Mouse (Mus musculus) thymus, postnatal 25 days (tissue): ENCODE measurements around the gene Sccpdh.
"Not testable (repeated sequence)": the region's sequence is repeated elsewhere in the genome, so short reads cannot be mapped to it uniquely, and the experiment has no call there.

Source experiments
- DNase-seq: peaks from one replicate; pipeline ENCODE4 v3.0.0; 2022

The Sccpdh gene

DNA sequence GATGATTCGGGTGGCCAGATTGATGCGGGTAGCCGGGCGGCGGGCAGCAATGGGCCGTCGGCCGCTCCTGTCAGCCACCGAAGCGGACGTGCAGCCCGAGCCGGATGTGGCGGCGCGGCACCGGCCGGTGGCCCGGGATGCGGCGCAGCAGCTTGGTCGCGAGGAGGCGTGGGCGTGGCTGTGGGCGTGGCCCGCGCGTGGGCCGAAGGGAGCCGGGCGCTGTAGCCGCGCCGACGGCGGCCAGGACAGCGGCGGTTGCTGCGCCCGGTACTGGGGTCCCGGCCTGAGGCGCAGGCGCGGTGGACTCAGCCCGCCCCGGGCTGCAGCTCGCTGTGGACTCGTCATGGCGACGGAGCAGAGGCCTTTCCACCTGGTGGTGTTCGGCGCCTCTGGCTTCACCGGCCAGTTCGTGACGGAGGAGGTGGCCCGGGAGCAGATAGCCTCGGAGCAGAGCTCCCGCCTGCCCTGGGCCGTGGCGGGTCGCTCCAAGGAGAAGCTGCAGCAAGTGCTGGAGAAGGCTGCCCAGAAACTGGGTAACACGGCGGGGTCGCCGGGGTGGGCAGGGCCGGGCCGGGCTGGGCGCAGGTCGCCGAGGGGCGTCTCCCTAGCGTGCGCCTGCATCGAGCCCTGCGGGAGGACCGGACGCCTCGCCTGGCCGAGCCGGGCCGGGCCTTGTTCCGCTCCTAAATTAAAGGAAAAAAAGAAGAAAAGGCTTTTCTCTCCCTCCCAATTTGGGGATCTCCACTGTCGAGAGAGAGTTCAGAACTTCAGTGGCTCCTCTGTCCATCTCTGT lies at the start of gene Sccpdh:
Gene Sccpdh (plus strand): TSS at position 198 of the 793 bp plus-strand sequence.
- DNase-seq, result peak; percentile 80

GRCm38 (mm10) chr1:179622665-179623064 lies 45.3 kb upstream of the Sccpdh start:
- DNase-seq, result no peak

GRCm38 (mm10) chr1:179623657-179624056 lies 44.4 kb upstream of the Sccpdh start:
- peak; percentile 67 for DNase-seq

DNA sequence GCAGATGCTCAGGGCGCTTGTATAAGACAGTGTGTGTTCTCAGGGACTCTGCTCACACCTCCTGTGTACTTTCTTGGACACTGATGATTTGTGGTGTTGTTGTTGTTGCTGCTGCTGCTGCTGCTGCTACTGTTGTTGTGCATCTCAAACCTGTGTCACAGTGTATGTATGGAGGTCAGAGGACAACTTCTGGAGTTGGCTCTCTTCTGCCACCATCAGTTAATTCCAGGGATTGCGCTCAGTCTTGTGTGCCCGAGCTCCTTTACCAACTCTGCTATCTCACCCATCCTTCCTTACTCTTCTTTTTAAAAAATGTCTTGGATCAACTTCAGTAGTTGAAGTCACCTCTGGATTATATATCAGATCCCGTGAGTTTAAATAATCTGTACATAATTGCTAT lies 43.7 kb upstream of the Sccpdh start:
- peak; percentile 69 for DNase-seq

- no peak for DNase-seq
These were observed 40.2 kb upstream of the Sccpdh start for GRCm38 (mm10) chr1:179627855-179628254.

DNA sequence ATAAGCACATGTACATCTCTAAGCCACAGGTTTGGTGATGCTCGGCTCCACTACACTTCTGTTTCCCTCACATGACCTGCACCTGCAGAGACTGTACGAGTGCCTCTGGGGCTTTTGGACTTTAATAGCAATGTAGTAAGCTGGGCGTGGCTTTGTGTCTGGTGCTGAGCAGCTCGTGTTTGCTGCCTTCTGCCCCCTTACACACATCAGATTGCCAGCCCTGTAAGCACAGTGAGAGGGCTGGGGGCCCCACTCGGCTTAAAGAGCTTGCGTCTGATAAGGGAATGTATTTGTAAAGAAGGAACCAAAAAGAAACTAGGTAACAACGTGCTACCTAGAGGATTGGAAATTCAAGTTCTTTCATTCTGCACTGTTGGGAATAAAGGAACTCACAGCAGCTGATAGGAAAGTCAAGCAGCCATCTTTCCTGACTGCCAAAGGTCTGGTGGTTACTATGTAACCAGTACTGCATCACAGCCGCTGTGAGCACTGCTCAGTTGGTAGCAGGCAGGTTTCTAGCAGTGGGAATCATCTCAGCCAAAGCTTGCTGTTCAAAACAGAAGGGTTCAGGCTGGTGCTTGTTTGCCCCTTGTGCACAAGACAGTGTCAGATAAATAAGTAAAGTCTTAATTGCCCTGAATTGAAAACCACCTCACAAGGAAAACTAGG lies 39.4 kb upstream of the Sccpdh start:
- DNase-seq, result no peak

GRCm38 (mm10) chr1:179629276-179629675 lies 38.7 kb upstream of the Sccpdh start:
- no peak for DNase-seq

- no peak for DNase-seq
These were observed 35.1 kb upstream of the Sccpdh start for GRCm38 (mm10) chr1:179632746-179633413.

GRCm38 (mm10) chr1:179633414-179633752 lies 34.6 kb upstream of the Sccpdh start:
- DNase-seq, result peak; percentile 36

GRCm38 (mm10) chr1:179634159-179634558 lies 33.9 kb upstream of the Sccpdh start:
- DNase-seq, result no peak

GRCm38 (mm10) chr1:179642726-179643125 lies 25.3 kb upstream of the Sccpdh start:
- no peak for DNase-seq

DNA sequence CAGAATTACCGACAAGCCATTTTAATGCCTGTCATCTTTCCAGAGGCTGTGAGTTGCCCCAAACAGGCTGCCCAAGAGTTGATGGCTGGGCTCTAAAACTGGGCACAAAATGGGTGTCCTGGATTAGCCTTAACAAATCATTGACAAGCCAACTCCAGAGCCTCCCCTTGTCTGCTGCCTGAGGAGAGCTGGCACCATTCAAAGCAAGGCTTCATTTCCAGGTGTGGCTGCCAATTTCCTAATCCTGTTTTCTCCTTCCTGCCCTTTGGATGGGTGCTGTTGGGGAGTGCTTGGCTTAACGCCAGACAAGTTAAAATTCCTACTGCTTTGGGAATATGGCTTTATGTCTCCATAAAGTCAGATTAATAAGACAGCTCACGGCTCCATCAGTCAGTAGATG lies 23.9 kb upstream of the Sccpdh start:
- DNase-seq, result no peak

GRCm38 (mm10) chr1:179645101-179645979 lies 22.7 kb upstream of the Sccpdh start:
- DNase-seq, result peak; percentile 76

DNA sequence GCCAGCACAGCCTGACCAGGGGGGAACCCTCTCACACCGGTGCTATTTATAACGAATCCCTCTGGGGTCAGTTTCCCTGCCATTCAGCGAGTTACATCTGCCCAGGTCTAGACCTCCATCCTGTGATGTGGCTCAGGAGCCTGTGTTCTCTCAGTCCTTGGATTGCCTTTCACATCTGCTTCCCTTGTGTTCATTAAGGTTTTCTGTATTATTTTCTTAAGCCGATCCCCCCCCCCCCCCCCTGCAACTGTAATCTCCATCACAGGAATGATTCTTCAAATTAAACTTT lies 22.1 kb upstream of the Sccpdh start:
- DNase-seq, result no peak

DNA sequence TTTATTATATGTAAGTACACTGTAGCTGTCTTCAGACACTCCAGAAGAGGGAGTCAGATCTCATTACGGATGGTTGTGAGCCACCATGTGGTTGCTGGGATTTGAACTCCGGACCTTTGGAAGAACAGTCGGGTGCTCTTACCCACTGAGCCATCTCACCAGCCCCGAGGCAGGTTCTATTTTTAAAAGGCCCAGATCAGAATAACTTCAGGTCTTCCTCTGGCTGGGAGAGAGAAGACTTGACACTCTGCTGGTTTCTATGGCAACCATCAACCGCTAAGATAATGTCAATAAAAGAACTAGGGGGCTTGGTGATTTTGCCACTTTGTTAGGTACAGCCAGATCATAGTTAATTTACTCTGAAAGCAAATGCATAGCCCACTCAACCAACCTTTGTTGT lies 19.3 kb upstream of the Sccpdh start:
- DNase-seq, result not testable (repeated sequence)

GRCm38 (mm10) chr1:179649324-179649723 lies 18.7 kb upstream of the Sccpdh start:
- no peak for DNase-seq

DNA sequence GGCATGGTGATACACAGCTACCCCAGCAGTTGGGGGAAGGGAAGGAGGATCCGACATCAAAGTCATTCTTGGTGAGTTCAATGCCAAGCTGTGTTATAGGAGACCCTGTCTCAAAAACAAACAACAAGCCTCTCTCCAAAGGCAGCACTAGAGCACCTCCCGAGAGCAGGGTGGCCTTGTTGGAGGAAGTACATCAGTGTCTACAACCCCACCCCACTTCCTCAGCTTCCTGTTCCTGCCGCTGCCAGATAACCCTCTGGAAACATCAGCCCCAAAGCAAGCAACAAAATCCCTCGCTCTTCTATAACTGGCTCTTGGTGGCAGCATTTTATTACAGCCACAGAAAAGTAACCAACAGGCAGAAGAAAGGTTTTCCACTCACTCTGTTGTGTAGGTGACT lies 17.7 kb upstream of the Sccpdh start:
- DNase-seq, result no peak

DNA sequence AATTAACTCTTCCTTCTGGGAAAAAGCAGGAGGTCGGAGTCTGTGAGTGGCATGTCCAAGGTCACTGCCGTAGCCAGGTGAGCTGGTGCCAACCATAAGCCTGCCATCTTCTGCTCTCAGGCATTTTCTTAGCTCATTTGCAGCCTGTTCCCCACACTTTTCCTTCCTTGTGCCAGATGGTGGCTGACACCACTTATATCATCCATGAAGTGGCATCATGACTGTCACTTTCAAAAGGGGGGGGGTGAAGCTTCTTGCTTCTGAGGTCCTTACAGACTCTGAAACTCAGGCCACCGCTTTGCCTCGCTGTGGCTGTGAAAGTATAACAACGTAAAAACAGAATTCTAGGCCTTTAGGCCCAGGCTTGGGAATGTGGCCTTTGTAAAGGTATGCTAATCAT lies 16.8 kb upstream of the Sccpdh start:
- no peak for DNase-seq

DNA sequence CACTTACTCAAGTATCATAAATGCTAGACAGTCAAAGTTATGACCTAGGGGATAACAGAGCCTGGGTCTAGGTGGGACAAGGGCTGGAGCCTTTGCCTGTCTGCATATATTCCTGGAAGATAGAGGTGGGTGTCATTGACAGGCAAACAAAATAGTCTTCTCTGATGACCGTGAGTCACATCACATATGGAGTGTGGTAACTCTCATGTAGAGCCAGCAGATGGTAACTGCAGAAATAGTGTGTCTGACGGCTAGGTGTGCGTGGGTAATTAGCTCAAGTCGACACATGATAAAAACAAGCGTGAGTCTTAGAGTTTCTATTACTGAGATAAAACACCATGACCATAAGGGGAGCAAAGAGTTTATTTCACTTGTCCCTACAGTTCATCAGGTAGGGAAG lies 4.9 kb upstream of the Sccpdh start:
- DNase-seq, result no peak

DNA sequence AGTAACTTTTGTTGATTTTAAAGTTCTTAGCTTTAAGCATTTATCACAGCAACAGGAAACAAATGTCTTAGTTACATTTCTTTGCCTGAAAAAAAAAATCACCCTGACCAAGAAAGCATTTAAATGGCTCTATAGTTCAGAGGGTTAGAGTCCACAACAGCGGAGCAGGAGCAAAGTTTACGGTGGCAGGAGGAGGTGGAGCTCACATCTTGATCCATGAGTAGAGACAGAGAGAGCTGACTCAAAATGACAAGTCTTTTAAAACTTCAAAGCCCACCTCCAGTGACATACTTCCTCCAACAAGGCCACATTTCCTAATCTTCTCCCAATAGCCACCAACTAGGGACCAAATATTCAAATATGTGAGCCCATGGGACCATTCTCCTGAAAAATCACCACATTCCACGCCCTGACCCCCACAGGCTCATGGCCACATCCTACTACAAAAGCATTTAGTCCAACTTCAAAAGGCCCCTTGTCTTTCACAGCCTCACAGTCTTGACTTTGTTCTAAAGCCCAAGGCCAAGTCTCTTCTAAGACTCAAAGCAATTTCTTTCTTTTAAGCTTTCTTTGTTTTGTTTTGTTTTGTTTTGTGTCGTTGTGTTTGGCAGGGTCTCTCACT lies 3.6 kb upstream of the Sccpdh start:
- DNase-seq, result no peak

DNA sequence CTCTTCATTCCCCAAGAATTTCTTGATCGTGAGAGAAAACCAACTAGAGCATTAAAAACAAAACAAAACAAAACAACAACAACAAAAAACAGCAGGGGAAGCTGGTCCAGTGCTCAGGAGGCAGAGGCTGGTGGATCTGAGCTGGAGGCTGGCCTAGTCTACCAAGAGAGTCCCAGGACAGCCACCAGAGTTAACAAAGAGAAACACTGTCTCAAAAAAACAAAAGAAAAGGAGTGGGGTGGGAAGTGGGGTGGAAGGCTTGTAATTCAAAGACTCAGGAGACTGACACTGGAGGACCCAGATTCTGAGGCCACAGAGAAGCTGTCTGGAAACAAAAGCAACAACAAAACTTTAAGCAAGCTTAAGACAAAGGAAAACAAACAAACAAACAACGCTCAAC lies 1.0 kb upstream of the Sccpdh start:
- DNase-seq, result no peak

GRCm38 (mm10) chr1:179667450-179667849 lies 560 bp upstream of the Sccpdh start:
- no peak for DNase-seq
